Mouse (Mus musculus) limb, embryonic 14.5 days (tissue): ENCODE results near the gene Ppp2ca. TPM values are rescaled to one million over a fixed set of nuclear protein-coding genes. Genes with fewer than 3 reads are reported as not detected.

Experiments used
- ATAC-seq: fragments of 200-750 bp; cut with Nextera tagmentation; 2 replicates; pipeline ENCODE4 v1.8.0; 2017; ENCODE audit warnings: low read depth, moderate number of reproducible peaks, moderate TSS enrichment; ENCODE audit not compliant: low FRiP score
- DNase-seq: peaks from one replicate; pipeline ENCODE4 v3.0.0-alpha.2; 2015; ENCODE audit warnings: low spot score
- H3K27ac ChIP-seq: fragments of 300-500 bp; sonication (generic); replicated peaks from 2 replicates; pipeline ENCODE4 v1.5.1; 2014; ENCODE audit warnings: low read depth, mild to moderate bottlenecking, low read length, moderate library complexity, mixed read lengths
- H3K27me3 ChIP-seq: fragments of 300-500 bp; sonication (generic); 2 replicates; pipeline ENCODE4 v1.6.1; 2014; ENCODE audit warnings: low read length, mixed read lengths; ENCODE audit not compliant: control insufficient read depth, insufficient read depth
- H3K36me3 ChIP-seq: fragments of 300-500 bp; sonication (generic); 2 replicates; pipeline ENCODE4 v1.6.1; 2014; ENCODE audit warnings: mild to moderate bottlenecking, low read length, moderate library complexity, mixed read lengths; ENCODE audit not compliant: control insufficient read depth, insufficient read depth
- H3K4me1 ChIP-seq: fragments of 300-500 bp; sonication (generic); 2 replicates; pipeline ENCODE4 v1.6.1; 2014; ENCODE audit warnings: antibody characterized with exemption, low read length, mixed read lengths; ENCODE audit not compliant: control insufficient read depth, insufficient read depth
- H3K4me2 ChIP-seq: fragments of 300-500 bp; sonication (generic); replicated peaks from 2 replicates; pipeline ENCODE4 v1.6.1; 2014; ENCODE audit warnings: low read depth, mild to moderate bottlenecking, low read length, moderate library complexity; ENCODE audit not compliant: severe bottlenecking
- H3K4me3 ChIP-seq: fragments of 300-500 bp; sonication (generic); replicated peaks from 2 replicates; pipeline ENCODE4 v1.5.1; 2014; ENCODE audit warnings: low read length
- H3K9ac ChIP-seq: fragments of 300-500 bp; sonication (generic); 2 replicates; pipeline ENCODE4 v1.6.1; 2014; ENCODE audit warnings: mild to moderate bottlenecking, low read depth, low read length, moderate library complexity; ENCODE audit not compliant: severe bottlenecking
- H3K9me3 ChIP-seq: fragments of 300-500 bp; sonication (generic); 2 replicates; pipeline ENCODE4 v1.6.1; 2016; ENCODE audit warnings: low read length; ENCODE audit not compliant: control insufficient read depth
- POLR2A ChIP-seq: fragments of 200-500 bp; IDR thresholded peaks from 2 replicates; pipeline ENCODE4 v1.8.0; 2012; ENCODE audit warnings: inconsistent platforms, mild to moderate bottlenecking, moderate library complexity, borderline replicate concordance; ENCODE audit not compliant: insufficient read depth, insufficient read length; ENCODE audit errors: extremely low read depth
- WGBS: fragments of 180-500 bp; shearing (Covaris S2); extraction: QIAGEN DNeasy Blood & Tissue Kit; methylation state at CpG from one replicate; pipeline ENCODE4 v1.1.7; 2014; 5-methylcytosine and 5-hydroxymethylcytosine counted together
- polyA plus RNA-seq, 2 experiments: library from polyadenylated mRNA; depleted of rRNA in 1 of 2; stranded (reverse) in 1 of 2; unstranded in 1 of 2; fragments of >200 nt; fragmentation: Nextera tagmentation in 1 of 2; extraction: Ambion mirVana in 1 of 2; gene quantifications; 2 replicates each; pipeline versions ENCODE4 v1.2.1 to v1.2.3; 2012 to 2014

Ppp2ca gene
- polyA plus RNA-seq, 2 experiments = 65.6 to 88.4 TPM

GRCm38 (mm10) chr11:52074626-52075470, 23.6 kb upstream of the Ppp2ca start:
- H3K27ac ChIP-seq = no peak overlapping the region
- DNase-seq (no peak), ATAC-seq (no peak)
- no peak overlapping the region for H3K4me2 ChIP-seq
- 72% methylated on average over 14 of the region's 14 CpGs for WGBS
- H3K4me1 ChIP-seq = peaks cover 7% of the 10 kb centered on the region
- H3K9ac ChIP-seq = no peak overlapping the region
- H3K36me3 ChIP-seq = no peaks in the 10 kb centered on the region
- no peaks in the 10 kb centered on the region for H3K27me3 ChIP-seq
- H3K9me3 ChIP-seq = no peaks in the 10 kb centered on the region
- TF ChIP-seq POLR2A = no peak
- no peak overlapping the region for H3K4me3 ChIP-seq

- Histone ChIP-seq H3K36me3 (no peaks in the 10 kb centered on the region), H3K27ac (no peak overlapping the region), H3K27me3 (no peaks in the 10 kb centered on the region), H3K4me1 (peaks cover 7% of the 10 kb centered on the region), H3K9ac (no peak overlapping the region), H3K4me3 (no peak overlapping the region), H3K9me3 (no peaks in the 10 kb centered on the region), H3K4me2 (no peak overlapping the region)
- TF ChIP-seq POLR2A = no peak
- DNase-seq (no peak), ATAC-seq (no peak)
- 34% methylated on average over 19 of the region's 19 CpGs for WGBS
These were observed 22.5 kb upstream of the Ppp2ca start for GRCm38 (mm10) chr11:52075794-52076633.

- no peak overlapping the region for H3K27ac ChIP-seq
- H3K36me3 ChIP-seq = no peaks in the 10 kb centered on the region
- TF ChIP-seq POLR2A = no peak
- H3K9me3 ChIP-seq = no peaks in the 10 kb centered on the region
- ATAC-seq (no peak), DNase-seq (no peak)
- H3K9ac ChIP-seq = no peak overlapping the region
- 76% methylated on average over 6 of the region's 6 CpGs for WGBS
- H3K27me3 ChIP-seq = no peaks in the 10 kb centered on the region
- H3K4me3 ChIP-seq = no peak overlapping the region
- no peak overlapping the region for H3K4me2 ChIP-seq
- H3K4me1 ChIP-seq = peaks cover 7% of the 10 kb centered on the region
These were observed 21.6 kb upstream of the Ppp2ca start for GRCm38 (mm10) chr11:52076742-52077352.

GRCm38 (mm10) chr11:52077939-52078338, 20.5 kb upstream of the Ppp2ca start:
- peaks cover 7% of the 10 kb centered on the region for H3K4me1 ChIP-seq
- no peak for TF ChIP-seq POLR2A
- no peaks in the 10 kb centered on the region for H3K27me3 ChIP-seq
- H3K9me3 ChIP-seq = no peaks in the 10 kb centered on the region
- H3K9ac ChIP-seq = no peak overlapping the region
- 82% methylated on average over 4 of the region's 4 CpGs for WGBS
- no peak for DNase-seq
- no peak overlapping the region for H3K4me2 ChIP-seq
- no peak overlapping the region for H3K4me3 ChIP-seq
- ATAC-seq = no peak
- H3K27ac ChIP-seq = no peak overlapping the region
- H3K36me3 ChIP-seq = no peaks in the 10 kb centered on the region

- ATAC-seq (no peak), DNase-seq (no peak)
- TF ChIP-seq POLR2A = no peak
- 17% methylated on average over 5 of the region's 5 CpGs for WGBS
- Histone ChIP-seq H3K4me3 (no peak overlapping the region), H3K4me1 (peaks cover 7% of the 10 kb centered on the region), H3K4me2 (no peak overlapping the region), H3K9me3 (no peaks in the 10 kb centered on the region), H3K36me3 (no peaks in the 10 kb centered on the region), H3K27ac (no peak overlapping the region), H3K9ac (no peak overlapping the region), H3K27me3 (no peaks in the 10 kb centered on the region)
These were observed 18.5 kb upstream of the Ppp2ca start for GRCm38 (mm10) chr11:52079978-52080377.
